Mouse (Mus musculus) liver, embryonic 13.5 days (tissue): ENCODE results near the gene Aven. TPM values are rescaled to one million over a fixed set of nuclear protein-coding genes. Genes with fewer than 3 reads are reported as not detected.
A peak's percentile ranks its signal among the peaks of the same experiment; 100 is the strongest.

ENCODE experiments used
- ATAC-seq: fragments of 200-750 bp; cut with Nextera tagmentation; 2 replicates; pipeline ENCODE4 v1.8.0; 2017; ENCODE audit warnings: low read depth, mild to moderate bottlenecking, moderate number of reproducible peaks, moderate library complexity
- DNase-seq: peaks from one replicate; pipeline ENCODE4 v3.0.0; 2022
- H3K27ac ChIP-seq: fragments of 300-500 bp; sonication (generic); 2 replicates; pipeline ENCODE4 v1.5.1; 2015; ENCODE audit warnings: moderate library complexity, mild to moderate bottlenecking, inconsistent platforms
- H3K27me3 ChIP-seq: fragments of 300-500 bp; sonication (generic); 2 replicates; pipeline ENCODE4 v1.6.1; 2015; ENCODE audit warnings: mild to moderate bottlenecking, inconsistent platforms
- H3K36me3 ChIP-seq: fragments of 300-500 bp; sonication (generic); 2 replicates; pipeline ENCODE4 v1.6.1; 2015; ENCODE audit warnings: mild to moderate bottlenecking, inconsistent platforms
- H3K4me1 ChIP-seq: fragments of 300-500 bp; sonication (generic); replicated peaks from 2 replicates; pipeline ENCODE4 v1.6.1; 2015; ENCODE audit warnings: inconsistent platforms
- H3K4me2 ChIP-seq: fragments of 300-500 bp; sonication (generic); 2 replicates; pipeline ENCODE4 v1.6.1; 2015; ENCODE audit warnings: inconsistent platforms, mild to moderate bottlenecking, moderate library complexity
- H3K4me3 ChIP-seq: fragments of 300-500 bp; sonication (generic); replicated peaks from 2 replicates; pipeline ENCODE4 v1.5.1; 2015; ENCODE audit warnings: mild to moderate bottlenecking, inconsistent platforms
- H3K9ac ChIP-seq: fragments of 300-500 bp; sonication (generic); 2 replicates; pipeline ENCODE4 v1.6.1; 2015; ENCODE audit warnings: mild to moderate bottlenecking, inconsistent platforms
- H3K9me3 ChIP-seq: fragments of 300-500 bp; sonication (generic); replicated peaks from 2 replicates; pipeline ENCODE4 v1.6.1; 2016; ENCODE audit warnings: inconsistent platforms
- WGBS: fragments of 180-500 bp; shearing (Covaris S2); methylation state at CpG from one replicate; pipeline ENCODE4 v1.1.7; 2015; ENCODE audit not compliant: insufficient replicate concordance; 5-methylcytosine and 5-hydroxymethylcytosine counted together
- polyA plus RNA-seq: library from polyadenylated mRNA; unstranded; fragments of >200 nt; fragmentation: Nextera tagmentation; extraction: Ambion mirVana; gene quantifications from 2 replicates; pipeline ENCODE4 v1.2.1, GENCODE M21; 2015

Gene Aven
- polyA plus RNA-seq, 1 experiment from 2014 or later, result 6.2 TPM

GRCm38 (mm10) chr2:112492431-112492855 is 321 bp upstream of the Aven start:
- peak overlapping the region; percentile 95 for H3K9ac ChIP-seq
- no peaks in the 10 kb centered on the region for H3K36me3 ChIP-seq
- H3K9me3 ChIP-seq, result no peaks in the 10 kb centered on the region
- WGBS, result 12% methylated on average over 9 of the region's 9 CpGs
- H3K4me2 ChIP-seq, result peak overlapping the region; percentile 88
- DNase-seq (no peak), ATAC-seq (no peak)
- peaks cover 27% of the 10 kb centered on the region for H3K4me1 ChIP-seq
- peak overlapping the region; percentile 81 for H3K4me3 ChIP-seq
- H3K27ac ChIP-seq, result peak overlapping the region; percentile 93
- no peaks in the 10 kb centered on the region for H3K27me3 ChIP-seq

GRCm38 (mm10) chr2:112493539-112494260 is 936 bp downstream of the Aven start:
- ATAC-seq, result peak; percentile 10; the same call in 1 of the 2 replicates
- Histone ChIP-seq H3K4me2 (peak overlapping the region; percentile 88), H3K4me3 (peak overlapping the region; percentile 81), H3K9ac (peak overlapping the region; percentile 95), H3K27ac (peak overlapping the region; percentile 93), H3K9me3 (no peaks in the 10 kb centered on the region), H3K36me3 (no peaks in the 10 kb centered on the region), H3K4me1 (peaks cover 38% of the 10 kb centered on the region), H3K27me3 (no peaks in the 10 kb centered on the region)
- no peak for DNase-seq
- 27% methylated on average over 11 of the region's 11 CpGs for WGBS

- Histone ChIP-seq H3K4me1 (peaks cover 45% of the 10 kb centered on the region), H3K9ac (no peak overlapping the region), H3K9me3 (no peaks in the 10 kb centered on the region), H3K4me2 (no peak overlapping the region), H3K36me3 (no peaks in the 10 kb centered on the region), H3K27ac (no peak overlapping the region), H3K4me3 (no peak overlapping the region), H3K27me3 (no peaks in the 10 kb centered on the region)
- 79% methylated on average over 7 of the region's 7 CpGs for WGBS
- ATAC-seq (no peak), DNase-seq (no peak)
Measured at GRCm38 (mm10) chr2:112497851-112498250, 5.1 kb downstream of the Aven start.

GRCm38 (mm10) chr2:112501209-112501608 is 8.4 kb downstream of the Aven start:
- no peaks in the 10 kb centered on the region for H3K9me3 ChIP-seq
- H3K4me1 ChIP-seq, result peaks cover 33% of the 10 kb centered on the region
- peak; percentile 60 for DNase-seq
- no peak overlapping the region for H3K4me3 ChIP-seq
- H3K9ac ChIP-seq, result no peak overlapping the region
- H3K27ac ChIP-seq, result no peak overlapping the region
- no peaks in the 10 kb centered on the region for H3K27me3 ChIP-seq
- no peak overlapping the region for H3K4me2 ChIP-seq
- H3K36me3 ChIP-seq, result no peaks in the 10 kb centered on the region
- peak; percentile 93 for ATAC-seq
- WGBS, result 11% methylated on average over 6 of the region's 6 CpGs

- Histone ChIP-seq H3K27me3 (no peaks in the 10 kb centered on the region), H3K9me3 (no peaks in the 10 kb centered on the region), H3K9ac (no peak overlapping the region), H3K4me1 (peaks cover 35% of the 10 kb centered on the region), H3K4me3 (no peak overlapping the region), H3K36me3 (no peaks in the 10 kb centered on the region), H3K4me2 (no peak overlapping the region), H3K27ac (no peak overlapping the region)
- 82% methylated on average over 6 of the region's 6 CpGs for WGBS
- DNase-seq (no peak), ATAC-seq (no peak)
Measured at GRCm38 (mm10) chr2:112503978-112504377, 11.2 kb downstream of the Aven start.

- Histone ChIP-seq H3K4me2 (no peak overlapping the region), H3K9me3 (no peaks in the 10 kb centered on the region), H3K27me3 (no peaks in the 10 kb centered on the region), H3K4me3 (no peak overlapping the region), H3K36me3 (no peaks in the 10 kb centered on the region), H3K9ac (no peak overlapping the region), H3K27ac (no peak overlapping the region), H3K4me1 (peaks cover 40% of the 10 kb centered on the region)
- no peak for DNase-seq
- 74% methylated on average over 5 of the region's 5 CpGs for WGBS
- no peak for ATAC-seq
Measured at GRCm38 (mm10) chr2:112506841-112507435, 14.2 kb downstream of the Aven start.

- Histone ChIP-seq H3K27me3 (no peaks in the 10 kb centered on the region), H3K27ac (no peak overlapping the region), H3K9ac (no peak overlapping the region), H3K9me3 (no peaks in the 10 kb centered on the region), H3K4me1 (peaks cover 41% of the 10 kb centered on the region), H3K36me3 (no peaks in the 10 kb centered on the region), H3K4me3 (no peak overlapping the region), H3K4me2 (no peak overlapping the region)
- WGBS, result 76% methylated on average over 1 of the region's 1 CpGs
- ATAC-seq (no peak), DNase-seq (no peak)
Measured at GRCm38 (mm10) chr2:112507444-112507843, 14.7 kb downstream of the Aven start.

- H3K4me3 ChIP-seq, result peak overlapping the region; percentile 25; the same call in 1 of the 2 replicates
- H3K27ac ChIP-seq, result no peak overlapping the region; the same call in 1 of the 2 replicates
- ATAC-seq, result peak; percentile 98
Measured at GRCm38 (mm10) chr2:112510140-112510539, 17.4 kb downstream of the Aven start.

GRCm38 (mm10) chr2:112513036-112513435 is 20.3 kb downstream of the Aven start:
- 73% methylated on average over 1 of the region's 1 CpGs for WGBS
- H3K9ac ChIP-seq, result no peak overlapping the region
- H3K4me2 ChIP-seq, result no peak overlapping the region
- H3K4me1 ChIP-seq, result peaks cover 39% of the 10 kb centered on the region
- H3K27ac ChIP-seq, result no peak overlapping the region
- no peaks in the 10 kb centered on the region for H3K36me3 ChIP-seq
- ATAC-seq (no peak), DNase-seq (no peak)
- H3K4me3 ChIP-seq, result no peak overlapping the region
- no peaks in the 10 kb centered on the region for H3K27me3 ChIP-seq
- H3K9me3 ChIP-seq, result no peaks in the 10 kb centered on the region

More at GRCm38 (mm10) chr2:112510140-112510539, 17.4 kb downstream of the Aven start:
- WGBS, result 19% methylated on average over 4 of the region's 4 CpGs
- Histone ChIP-seq H3K9ac (peak overlapping the region; percentile 57), H3K9me3 (no peaks in the 10 kb centered on the region), H3K36me3 (no peaks in the 10 kb centered on the region), H3K4me2 (peak overlapping the region; percentile 58), H3K27me3 (no peaks in the 10 kb centered on the region), H3K4me1 (peaks cover 43% of the 10 kb centered on the region)
- DNase-seq, result peak; percentile 47

- Histone ChIP-seq H3K9ac (no peak overlapping the region), H3K36me3 (0 out of 2 replicates have a peak, but pooled peaks cover 2% of the 10 kb centered on the region), H3K4me1 (peaks cover 20% of the 10 kb centered on the region; the same call in 1 of the 2 replicates), H3K27me3 (no peaks in the 10 kb centered on the region), H3K9me3 (no peaks in the 10 kb centered on the region), H3K4me2 (no peak overlapping the region), H3K27ac (no peak overlapping the region), H3K4me3 (no peak overlapping the region)
- WGBS, result 66% methylated on average over 3 of the region's 3 CpGs
- ATAC-seq (no peak), DNase-seq (no peak)
Measured at GRCm38 (mm10) chr2:112516728-112517127, 24.0 kb downstream of the Aven start.

- Histone ChIP-seq H3K4me3 (no peak overlapping the region), H3K9ac (no peak overlapping the region), H3K36me3 (0 out of 2 replicates have a peak, but pooled peaks cover 2% of the 10 kb centered on the region), H3K27ac (no peak overlapping the region), H3K4me1 (peaks cover 17% of the 10 kb centered on the region; the same call in 1 of the 2 replicates), H3K27me3 (no peaks in the 10 kb centered on the region), H3K9me3 (no peaks in the 10 kb centered on the region), H3K4me2 (no peak overlapping the region)
- no peak for DNase-seq
- WGBS, result 57% methylated on average over 3 of the region's 3 CpGs
- no peak for ATAC-seq
Measured at GRCm38 (mm10) chr2:112517218-112517617, 24.5 kb downstream of the Aven start.
